Mouse (Mus musculus) liver, adult (tissue): ENCODE results near the gene Ksr2.

Source experiments
- GATA4 ChIP-seq: IDR thresholded peaks from 2 replicates; pipeline ENCODE4 v1.6.1; 2014; ENCODE audit warnings: mild to moderate bottlenecking, low read length; ENCODE audit not compliant: insufficient replicate concordance

Gene Ksr2

DNA sequence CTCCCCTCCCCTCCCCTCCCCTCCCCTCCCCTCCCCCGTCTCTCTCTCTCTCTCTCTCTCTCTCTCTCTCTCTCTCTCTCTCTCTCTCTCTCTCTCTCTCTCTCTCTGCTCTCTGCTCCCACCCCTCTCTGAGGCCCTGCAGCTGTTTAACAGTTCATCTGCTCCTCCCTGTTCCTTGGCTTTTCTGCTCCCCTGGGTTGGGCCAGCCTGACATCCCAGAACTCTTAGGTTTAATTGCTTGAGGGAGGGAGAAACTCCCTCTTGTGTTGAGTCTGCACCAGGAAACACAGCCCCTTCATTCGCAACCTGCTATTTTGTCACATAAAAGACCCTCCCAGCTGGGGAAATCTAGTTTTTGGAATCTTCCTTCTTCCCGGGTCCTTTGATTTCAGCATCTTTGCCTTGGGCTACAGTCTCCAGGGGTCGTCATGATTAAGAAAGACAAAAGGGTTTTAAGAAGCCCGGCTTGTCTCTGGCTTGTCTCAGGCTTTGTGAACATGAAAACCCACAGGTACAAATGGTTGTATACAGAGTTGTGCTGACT, 15.7 kb upstream of the Ksr2 start:
- TF ChIP-seq GATA4 = no peak

DNA sequence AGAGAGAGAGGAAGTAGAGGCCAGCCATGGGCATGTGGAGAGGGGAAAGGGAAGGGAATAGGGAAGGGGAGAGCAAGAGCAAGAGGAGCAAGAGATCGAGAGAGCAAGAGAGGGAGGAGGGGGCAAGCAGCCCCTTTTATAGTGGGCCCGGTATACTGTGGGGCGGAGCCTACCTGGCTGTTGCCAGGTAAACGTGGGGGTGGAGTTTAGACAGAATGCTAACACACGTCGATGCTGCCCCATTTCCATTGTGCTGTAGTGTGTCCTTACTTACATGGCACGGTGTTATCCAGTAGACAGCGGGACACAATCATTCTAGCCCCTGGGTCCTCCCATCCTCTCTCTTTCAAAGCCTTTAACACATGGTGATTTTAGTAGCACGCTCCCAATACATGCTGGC, 14.5 kb upstream of the Ksr2 start:
- no peak for TF ChIP-seq GATA4

DNA sequence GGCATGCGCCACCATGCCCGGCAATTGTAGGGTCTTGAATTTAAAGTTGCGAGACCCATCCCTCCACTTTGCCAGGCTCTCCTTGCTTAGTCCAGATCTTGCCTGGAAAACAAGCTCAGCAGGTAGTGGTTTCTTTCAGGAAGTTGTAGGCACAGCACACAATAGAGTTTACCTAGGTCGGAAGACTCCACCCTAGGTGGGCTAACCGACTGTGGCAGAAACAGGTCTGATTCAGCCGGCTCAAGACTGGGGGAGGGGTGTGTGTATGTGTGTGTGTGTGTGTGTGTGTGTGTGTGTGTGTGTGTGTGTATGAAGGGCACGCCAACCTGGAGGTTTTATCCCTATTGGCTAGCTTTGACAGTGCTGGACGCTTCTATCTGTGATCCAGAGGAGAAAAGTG, 10.2 kb upstream of the Ksr2 start:
- no peak for TF ChIP-seq GATA4

DNA sequence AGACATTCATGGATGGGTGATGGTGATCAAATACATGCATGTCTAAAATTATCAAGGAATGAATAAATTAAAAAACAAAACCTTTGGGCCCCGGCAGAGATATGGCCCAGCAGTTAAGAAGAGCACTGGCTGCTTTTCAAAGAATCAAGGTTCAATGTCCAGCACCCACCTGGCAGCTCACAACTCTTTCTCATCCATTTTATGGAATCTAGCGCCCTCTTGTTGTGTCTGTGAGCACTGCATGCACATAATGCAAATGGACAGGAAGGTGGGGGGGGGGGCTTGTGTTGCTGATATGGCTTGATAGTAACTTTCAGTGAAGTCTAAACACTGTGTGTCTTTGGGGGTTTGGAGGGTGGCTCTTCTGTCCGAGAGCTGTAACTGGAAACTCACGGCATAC, 5.6 kb upstream of the Ksr2 start:
- no peak for TF ChIP-seq GATA4

DNA sequence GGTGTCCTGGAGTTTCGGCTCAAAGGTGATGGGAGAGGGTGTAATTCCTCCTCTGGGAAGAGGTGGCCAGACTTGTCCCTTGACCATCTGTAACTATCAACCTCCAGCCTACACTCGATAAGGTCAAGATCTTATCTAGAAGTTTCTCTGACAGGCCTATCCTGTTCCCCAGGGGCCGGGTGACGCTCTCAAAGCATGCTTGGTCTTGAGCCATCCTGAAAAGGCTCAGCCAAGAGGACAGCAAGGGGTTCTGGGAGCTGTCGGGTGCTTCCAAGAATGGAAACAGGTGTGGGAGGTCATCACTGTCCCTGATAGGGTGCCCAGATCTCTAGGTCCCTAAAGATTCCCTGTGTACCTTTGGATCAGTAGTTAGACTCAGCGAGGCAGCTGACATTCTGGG, 4.4 kb upstream of the Ksr2 start:
- no peak for TF ChIP-seq GATA4

DNA sequence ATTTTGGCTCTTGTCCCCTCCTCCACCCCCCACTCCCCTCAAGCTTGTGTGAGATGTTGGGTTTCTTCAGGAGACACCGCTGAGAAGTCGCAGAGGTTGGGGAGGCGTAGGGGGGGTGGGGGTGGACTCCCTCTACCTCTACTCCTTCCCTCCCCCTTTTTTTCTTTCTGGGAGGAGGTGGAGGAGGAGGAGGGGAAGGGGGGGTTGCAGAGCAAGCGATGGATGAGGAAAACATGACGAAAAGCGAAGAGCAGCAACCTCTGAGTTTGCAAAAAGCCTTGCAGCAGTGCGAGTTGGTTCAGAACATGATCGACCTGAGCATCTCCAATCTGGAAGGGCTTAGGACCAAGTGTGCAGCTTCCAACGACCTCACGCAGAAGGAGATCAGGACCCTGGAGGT, 811 bp downstream of the Ksr2 start:
- TF ChIP-seq GATA4 = no peak

DNA sequence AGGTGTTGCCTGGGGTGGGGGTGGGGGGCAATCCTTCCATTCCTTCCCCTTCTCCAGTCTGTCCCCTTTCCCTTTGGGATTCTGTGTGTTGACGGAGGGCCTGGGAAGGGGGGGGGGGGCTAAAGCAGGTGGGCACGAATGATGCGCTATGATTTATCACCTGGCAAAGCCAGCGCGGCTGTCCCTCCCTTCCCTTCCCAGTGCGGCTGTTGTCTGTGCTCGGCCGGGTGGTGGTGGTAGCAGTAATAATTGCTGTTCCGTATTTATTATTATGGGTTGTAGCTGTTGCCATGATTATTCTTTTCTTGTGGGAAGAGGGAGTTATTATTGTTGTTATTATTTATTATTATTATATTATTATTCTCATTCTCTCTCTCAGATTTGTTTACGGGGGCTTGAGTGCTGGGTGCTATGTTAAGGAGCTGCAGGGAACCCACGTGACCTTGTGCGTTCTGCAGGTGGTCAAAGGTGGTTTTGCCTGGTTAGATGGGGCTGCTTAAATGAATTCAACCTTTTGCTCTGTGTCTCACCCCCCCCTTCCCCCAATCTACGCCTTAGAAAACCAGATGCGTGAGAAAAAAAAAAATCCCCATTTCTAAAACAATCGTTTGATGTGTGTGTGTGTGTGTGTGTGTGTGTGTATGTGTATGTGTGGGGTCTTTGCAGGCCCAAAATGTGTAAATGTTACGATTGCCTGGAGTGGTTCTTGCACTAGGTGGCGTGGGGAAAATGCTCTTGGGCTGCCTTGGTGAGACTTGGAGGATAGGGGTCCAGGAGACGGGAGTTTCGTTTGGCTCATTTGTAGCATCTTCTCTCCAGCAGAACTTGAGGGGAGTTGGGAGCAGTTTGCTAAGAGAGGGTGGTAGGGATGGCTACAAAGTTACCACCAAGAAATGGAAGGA, 1.5 kb downstream of the Ksr2 start:
- TF ChIP-seq GATA4 = no peak

DNA sequence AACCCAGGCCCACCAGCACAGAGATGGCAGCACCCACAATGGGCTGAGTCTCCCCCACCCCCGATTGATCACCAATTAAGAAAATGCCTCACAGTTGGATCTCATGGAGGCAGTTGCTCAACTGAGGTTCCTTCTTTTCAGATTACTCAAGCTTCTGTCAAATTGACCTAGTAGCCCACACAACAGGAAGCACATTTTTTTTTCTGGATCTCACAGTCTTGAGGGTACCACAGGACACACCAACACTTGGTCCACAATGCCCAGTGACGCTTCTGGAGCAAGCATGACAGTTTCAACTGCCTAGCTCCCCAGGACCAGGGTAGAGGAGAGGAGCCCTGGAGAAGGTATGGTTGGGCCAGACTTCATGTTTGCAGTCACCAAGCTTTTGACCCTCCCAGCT, 3.6 kb downstream of the Ksr2 start:
- TF ChIP-seq GATA4 = no peak

DNA sequence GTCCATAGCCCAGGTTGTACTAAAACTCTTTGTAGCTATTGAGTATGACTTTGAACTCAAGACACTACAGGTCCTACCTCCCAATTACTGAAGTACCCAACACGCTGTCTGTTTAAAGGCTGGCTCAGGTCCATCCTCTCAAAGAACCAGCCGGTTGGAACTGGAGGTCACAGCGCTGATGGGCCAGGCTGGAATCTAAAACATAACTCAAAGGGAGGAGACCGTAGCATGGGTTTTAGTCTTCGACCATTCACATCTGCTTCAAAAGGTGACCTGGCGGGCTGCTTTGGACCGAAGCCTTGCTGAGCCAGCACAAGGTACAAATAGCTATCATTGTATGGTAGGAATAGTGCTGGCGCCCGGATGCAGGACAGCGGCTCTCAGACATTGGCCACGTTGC, 26.5 kb downstream of the Ksr2 start:
- no peak for TF ChIP-seq GATA4

DNA sequence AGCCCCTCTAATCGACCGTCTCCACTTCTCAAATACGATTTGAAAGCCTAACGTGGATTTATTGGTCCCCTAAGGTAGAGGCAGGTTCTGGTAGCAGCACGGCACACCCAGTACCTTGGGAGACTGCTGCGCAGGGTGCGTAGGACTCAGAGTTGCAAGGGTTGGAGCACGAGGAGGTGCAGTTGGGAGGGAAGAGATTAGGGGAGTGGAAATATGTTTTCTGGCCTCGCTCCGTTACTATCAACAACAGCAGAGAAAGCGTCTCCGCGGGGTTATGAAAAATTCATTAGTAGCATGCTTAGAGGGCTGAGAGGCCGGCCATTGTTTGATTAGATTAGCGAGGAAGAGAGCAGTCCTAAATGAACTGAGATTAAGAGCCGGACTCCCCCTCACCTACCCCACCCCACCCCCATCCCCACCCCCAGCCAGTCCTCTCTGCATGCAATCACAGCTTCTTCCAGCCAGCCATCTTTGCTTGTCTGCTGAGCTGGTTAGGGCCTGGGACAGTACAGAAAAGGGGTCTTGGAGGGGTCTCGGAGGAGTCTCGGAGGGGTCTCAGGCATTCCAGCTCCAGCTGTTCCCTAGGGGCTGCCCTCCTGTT, 27.5 kb downstream of the Ksr2 start:
- TF ChIP-seq GATA4 = no peak

DNA sequence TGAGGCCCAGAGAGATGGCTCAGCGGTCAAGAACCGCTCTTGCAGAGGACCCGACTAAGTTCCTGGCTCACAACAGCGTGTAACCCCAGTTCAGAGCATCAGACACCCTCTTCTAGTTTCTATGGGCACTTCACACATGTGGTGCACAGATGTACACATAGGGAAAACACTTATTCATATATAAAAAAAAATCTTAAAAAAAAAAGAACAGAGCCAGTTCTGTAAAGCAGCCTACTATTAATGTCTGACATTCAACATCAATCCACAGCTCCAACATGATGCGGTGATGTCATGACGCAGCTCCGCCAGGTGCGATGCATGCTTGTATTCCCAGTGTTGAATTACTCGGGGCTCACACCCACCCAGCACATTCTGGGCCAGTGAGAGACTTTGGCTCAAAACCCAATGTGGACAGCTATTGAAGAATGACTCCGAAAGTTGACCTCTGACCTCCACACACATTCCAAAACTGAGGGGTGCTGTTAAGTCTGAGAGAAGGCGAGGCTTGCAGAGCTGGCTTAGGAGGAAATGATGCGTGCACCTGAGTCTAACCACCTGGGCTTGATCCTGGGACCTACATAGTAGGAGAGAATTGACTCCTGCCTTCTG, 28.5 kb downstream of the Ksr2 start:
- TF ChIP-seq GATA4 = no peak

DNA sequence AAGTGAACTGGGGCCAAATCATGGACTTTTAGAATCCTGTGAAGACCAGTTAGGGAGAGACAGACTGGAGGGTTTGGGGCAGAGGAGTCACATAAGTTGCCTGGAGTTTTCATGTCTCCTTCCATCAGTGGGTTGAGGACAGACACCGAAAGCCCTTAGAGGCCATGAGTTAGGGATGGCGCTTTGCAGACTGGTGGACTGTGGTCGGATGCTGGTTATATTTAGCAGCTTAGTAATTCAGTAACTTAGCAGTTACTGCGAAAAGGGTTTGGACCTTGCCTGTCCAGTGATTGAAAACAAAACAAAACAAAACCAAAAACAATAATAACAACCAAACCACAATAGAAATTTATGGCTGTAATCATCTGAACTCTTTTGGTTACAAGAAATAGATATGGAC, 29.3 kb downstream of the Ksr2 start:
- TF ChIP-seq GATA4 = no peak

DNA sequence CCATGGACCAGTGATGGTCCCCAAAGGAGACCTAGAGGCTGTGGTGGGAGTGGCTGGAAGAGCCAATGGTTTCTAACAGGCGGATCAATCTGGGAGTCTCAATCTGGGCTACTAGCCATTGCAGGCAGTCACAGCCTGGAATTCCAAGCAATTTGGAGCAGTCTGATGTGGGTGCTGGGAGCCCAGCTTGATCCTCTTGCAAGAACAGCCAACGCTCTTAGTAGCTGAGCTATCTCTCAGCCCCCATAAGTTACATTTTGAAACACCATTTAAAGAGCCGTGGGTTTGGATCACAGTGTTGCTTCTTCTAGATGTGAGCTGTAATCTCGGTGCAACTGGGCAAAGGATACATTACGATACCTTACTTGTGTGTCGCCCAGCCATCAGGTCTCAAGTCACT, 30.1 kb downstream of the Ksr2 start:
- TF ChIP-seq GATA4 = no peak

DNA sequence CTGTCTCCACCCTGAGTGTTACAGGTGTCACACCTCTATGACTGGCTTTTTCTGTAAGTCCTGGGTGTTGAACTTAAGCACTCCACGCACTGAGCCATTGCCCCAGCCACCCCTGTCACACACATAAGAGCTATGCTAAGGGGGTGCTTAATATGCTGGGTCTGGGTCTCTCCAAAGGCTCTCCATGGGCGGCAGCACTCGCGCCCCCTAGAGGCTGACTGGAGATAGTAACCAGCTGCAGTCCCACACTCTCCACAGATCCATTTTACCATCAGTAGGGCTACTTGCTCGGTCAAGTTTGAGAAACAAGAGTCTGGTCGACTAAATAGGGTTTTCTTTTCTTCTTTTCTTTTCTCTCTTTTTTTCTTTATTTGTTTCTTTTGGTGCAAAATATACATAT, 33.9 kb downstream of the Ksr2 start:
- no peak for TF ChIP-seq GATA4

DNA sequence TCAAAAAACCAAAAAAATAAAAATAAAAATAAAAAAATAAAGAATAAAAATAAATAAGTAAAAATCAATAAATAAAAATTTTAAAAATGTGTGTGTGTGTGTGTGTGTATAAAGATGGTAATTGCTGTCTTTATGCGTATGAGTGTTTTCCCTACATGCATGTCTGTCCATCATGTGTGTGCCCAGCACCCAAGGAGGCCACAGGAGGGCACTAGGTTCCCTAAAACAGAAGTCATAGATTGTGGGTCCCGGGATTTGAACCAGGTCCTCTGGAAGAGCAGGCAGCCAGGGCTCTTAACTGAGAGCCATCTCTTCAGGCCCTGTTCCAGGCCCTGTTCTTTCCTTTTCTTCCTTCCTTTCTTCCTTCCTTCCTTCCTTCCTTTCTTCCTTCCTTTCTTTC, 38.2 kb downstream of the Ksr2 start:
- TF ChIP-seq GATA4 = no peak

DNA sequence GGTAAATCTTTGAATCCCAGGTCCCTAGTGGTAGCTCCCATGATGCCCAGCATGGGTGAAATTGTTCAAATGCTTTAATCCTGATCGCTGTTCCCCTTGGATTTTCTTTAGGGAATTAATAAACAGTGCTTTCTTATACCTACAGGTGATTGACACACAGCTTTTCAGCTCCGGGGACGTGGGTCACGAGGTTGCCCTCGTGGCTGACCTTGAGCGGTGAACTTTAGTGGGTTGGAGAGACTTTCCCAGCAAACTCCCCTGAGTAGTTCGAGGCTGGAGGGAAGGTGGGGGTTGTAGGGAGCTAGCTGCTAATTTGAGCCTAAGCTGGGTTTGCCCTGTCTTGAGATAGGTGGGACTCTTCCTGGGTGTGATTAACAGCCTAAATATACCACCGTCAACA, 41.7 kb downstream of the Ksr2 start:
- no peak for TF ChIP-seq GATA4
